19 mouse cellular contexts compared by ENCODE assay signal in the genomic region with DNA sequence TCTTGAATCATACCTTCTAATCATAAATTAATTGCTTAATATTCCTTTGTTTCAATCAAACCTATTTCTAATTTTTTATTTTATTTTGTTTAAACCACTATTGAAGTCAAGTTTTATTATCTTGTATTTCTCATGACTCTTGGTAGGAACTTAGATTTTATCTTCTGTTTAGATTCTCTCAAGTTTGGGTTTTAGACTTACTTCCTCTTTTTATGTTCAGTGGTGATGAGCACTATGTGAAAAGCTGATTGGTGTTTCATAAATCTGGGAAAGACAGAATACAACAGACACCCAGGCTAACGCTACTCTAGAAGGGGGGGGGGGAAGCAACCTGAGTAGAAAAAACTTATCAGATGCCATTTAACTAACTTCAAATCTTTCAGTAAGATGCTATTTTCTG. TPM values are rescaled to one million over a fixed set of nuclear protein-coding genes. Genes with fewer than 3 reads are reported as not detected.
"Had no signal": no experiment of that assay in that cellular context is flagged by ENCODE, and none has a peak within 500 bp of the region (broad histone marks: within the 10 kb centered on the region; RNA-seq: fewer than 3 reads in every experiment).

No protein-coding gene starts in this region.

- H3K4me2 ChIP-seq: lung, embryonic 14.5 days; midbrain, embryonic 11.5 days; midbrain, embryonic 13.5 days; midbrain, embryonic 15.5 days; neural tube, embryonic 12.5 days; stomach, embryonic 15.5 days had no signal

- H3K4me1 ChIP-seq: megakaryocyte, embryonic 14.5 days; midbrain, embryonic 13.5 days; midbrain, embryonic 15.5 days; neural tube, embryonic 12.5 days; stomach, embryonic 15.5 days had no signal

- DNase-seq: lung, adult 18-20 months; lung, embryonic 14.5 days; lung, postnatal 10 days; lung, postnatal 4 days; right cerebral cortex, postnatal 14 days; right cerebral cortex, postnatal 4 days; spleen, adult 18-20 months; thymus, adult 2 months; thymus, postnatal 25 days; thymus, postnatal 4 days had no signal

- H3K4me3 ChIP-seq: megakaryocyte, embryonic 14.5 days; midbrain, embryonic 13.5 days; midbrain, embryonic 15.5 days; neural tube, embryonic 12.5 days; stomach, embryonic 15.5 days had no signal

- H3K9ac ChIP-seq: lung, embryonic 14.5 days; midbrain, embryonic 13.5 days; midbrain, embryonic 15.5 days; neural tube, embryonic 12.5 days; stomach, embryonic 15.5 days had no signal

- H3K27ac ChIP-seq: midbrain, embryonic 13.5 days; midbrain, embryonic 15.5 days; neural tube, embryonic 12.5 days; stomach, embryonic 15.5 days; stomach, postnatal 0 days had no signal

- ATAC-seq: midbrain, embryonic 13.5 days; midbrain, embryonic 15.5 days had no signal

- H3K9me3 ChIP-seq: megakaryocyte, embryonic 14.5 days; midbrain, embryonic 13.5 days; midbrain, embryonic 15.5 days; neural tube, embryonic 12.5 days; stomach, embryonic 15.5 days had no signal

- H3K27me3 ChIP-seq: midbrain, embryonic 13.5 days; midbrain, embryonic 15.5 days; neural tube, embryonic 12.5 days; stomach, embryonic 15.5 days had no signal

- H3K36me3 ChIP-seq: midbrain, embryonic 13.5 days; midbrain, embryonic 15.5 days; neural tube, embryonic 12.5 days; stomach, embryonic 15.5 days had no signal

RNA-seq across cellular contexts. Expression of a gene that starts 49.7 kb away (rescaled TPM):
- total RNA-seq: neutrophil, adult 5-6 weeks had no signal
- polyA plus RNA-seq: small intestine, adult 2 months had no signal
